Mouse (Mus musculus) adrenal gland, postnatal 14 days (tissue): ENCODE measurements at regions not wholly inside any gene's neighbourhood (a gene's known extent, or its start where the extent isn't known, plus 50 kb on each side); places are given as distances from the start of the nearest gene placed in this dataset.

ENCODE experiments used
- DNase-seq: peaks from one replicate; pipeline ENCODE4 v3.0.0; 2021; ENCODE audit warnings: mixed read lengths

DNA sequence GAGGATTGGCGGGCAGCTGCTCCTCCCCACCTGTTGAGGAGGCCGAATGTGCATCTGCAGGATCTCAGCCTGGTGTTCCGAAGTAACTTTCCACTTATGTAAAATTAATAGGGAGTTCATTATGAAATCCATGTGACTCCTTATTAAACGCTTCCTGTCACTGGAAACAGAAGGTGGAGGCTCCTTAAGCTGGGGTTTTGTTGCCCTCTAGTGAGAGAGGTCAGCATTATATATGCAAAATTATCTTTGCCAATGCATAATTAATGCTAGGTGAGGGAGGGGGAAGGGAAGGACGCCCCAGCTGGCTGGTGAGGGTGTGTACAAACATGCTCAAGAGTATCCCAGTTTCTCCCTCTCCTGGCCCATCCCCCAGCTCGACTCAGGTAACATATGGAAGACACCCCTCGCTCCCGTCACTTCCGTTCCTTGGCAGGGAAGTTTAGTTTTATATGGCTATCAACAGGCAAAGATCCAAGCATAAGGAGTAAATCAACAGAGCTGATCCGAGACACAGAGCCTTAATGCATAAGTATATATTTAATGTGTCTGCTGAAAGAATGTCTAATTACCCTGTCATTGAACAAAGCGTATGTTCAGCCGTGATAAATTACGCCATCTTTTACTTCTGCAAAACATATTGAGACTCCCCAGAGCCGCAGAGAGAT, 71.2 kb upstream of the Cdh4 start:
- DNase-seq, result no peak

DNA sequence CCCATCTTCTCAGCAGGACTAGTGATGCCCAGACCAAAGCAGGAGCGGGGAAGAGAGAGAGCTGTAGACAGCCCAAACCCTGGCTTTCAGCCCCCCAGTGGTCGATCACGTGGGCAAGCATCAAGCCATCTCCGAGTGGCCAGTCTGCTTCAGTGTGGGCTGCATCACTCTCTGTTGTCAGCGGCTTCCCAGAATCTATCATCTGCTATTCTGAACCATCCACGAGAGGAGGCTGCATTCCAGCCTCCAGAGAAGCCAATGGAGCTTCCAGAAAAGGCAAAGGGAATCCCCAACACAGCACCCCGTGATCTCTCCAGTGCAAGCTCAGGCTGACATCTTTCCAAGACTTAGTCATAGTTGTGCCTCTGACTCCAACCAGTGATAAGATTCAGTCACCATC, 70.7 kb upstream of the Cdh4 start:
- DNase-seq, result no peak

GRCm38 (mm10) chr2:179379691-179380443, 62.4 kb upstream of the Cdh4 start:
- no peak for DNase-seq

GRCm38 (mm10) chr2:179380444-179380705, 61.9 kb upstream of the Cdh4 start:
- DNase-seq, result no peak

- DNase-seq, result no peak
Measured at GRCm38 (mm10) chr2:179381916-179382315, 60.3 kb upstream of the Cdh4 start.

GRCm38 (mm10) chr2:179382594-179382993, 59.6 kb upstream of the Cdh4 start:
- peak; percentile 12 for DNase-seq

- no peak for DNase-seq
Measured at GRCm38 (mm10) chr2:179386871-179387270, 55.4 kb upstream of the Cdh4 start.

DNA sequence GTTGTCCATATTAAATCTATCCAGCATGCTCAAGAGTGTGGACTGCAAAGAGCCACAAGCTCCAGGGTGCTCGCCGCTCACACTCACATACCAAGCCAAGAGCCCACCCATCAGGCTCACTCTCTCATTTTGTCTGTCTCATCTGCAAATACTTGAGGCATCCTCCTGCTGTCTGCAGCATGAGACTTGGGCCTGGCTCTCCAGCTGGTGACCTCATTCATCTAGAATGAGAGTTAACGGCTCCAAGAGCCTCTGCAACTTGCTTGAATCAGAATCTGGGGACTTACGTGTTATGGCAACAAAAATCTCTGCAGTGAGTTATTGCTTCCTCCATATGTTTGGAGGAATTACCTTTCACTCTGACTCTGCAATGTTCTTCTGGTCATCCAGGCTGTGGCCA, 51.7 kb upstream of the Cdh4 start:
- DNase-seq, result no peak

- no peak for DNase-seq
Measured at GRCm38 (mm10) chr2:179390924-179391461, 51.2 kb upstream of the Cdh4 start.
